Mouse (Mus musculus): ENCODE data around the gene Ndufs3. TPM values are rescaled to one million over a fixed set of nuclear protein-coding genes. Genes with fewer than 3 reads are reported as not detected.
A peak's percentile ranks its signal among the peaks of the same experiment; 100 is the strongest.
"Not testable (repeated sequence)": the region's sequence is repeated elsewhere in the genome, so short reads cannot be mapped to it uniquely, and the experiment has no call there.

The Ndufs3 gene
- total RNA-seq, 2 experiments from 2014 or later, result 354 to 392 TPM

DNA sequence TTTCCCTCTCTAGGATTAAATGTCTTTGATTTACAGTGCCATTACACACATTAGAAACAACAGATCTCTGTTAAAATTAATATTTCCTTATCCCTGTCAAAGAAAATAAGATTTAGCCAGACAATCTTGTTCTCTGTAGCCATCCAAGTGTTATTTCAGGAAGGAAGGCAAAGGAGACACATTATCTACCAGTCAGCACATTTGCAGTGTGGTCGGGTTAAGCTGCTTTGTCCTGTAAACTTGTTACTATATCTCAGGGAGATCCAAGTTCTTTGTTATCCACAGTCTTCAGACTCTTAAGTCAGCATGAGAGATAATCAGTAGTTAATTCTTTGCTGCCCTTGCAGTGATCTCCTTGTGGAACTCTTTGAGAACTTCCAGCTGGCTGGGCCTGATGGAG lies 6.2 kb upstream of the Ndufs3 start:
- DNase-seq (ENCODE audit: low spot score in 2 of 2), result no peak

DNA sequence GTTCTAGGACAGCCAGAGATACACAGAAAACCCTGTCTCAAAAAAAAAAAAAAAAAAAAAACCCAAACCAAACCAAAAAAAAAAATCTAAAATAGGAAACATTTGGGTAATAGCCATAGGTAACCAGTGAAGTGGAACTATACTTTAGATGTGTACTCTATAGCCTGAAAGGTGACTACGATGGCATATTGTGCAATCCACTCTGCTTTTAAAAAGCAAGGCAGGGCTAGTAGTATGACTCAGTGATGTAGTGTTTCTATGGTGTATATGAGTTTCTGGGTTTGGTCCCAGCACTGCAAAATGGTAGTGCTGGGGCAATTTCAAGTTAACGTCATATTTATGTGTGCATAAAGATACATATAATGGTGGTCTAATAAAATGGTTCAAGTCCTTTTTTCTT lies 2.1 kb upstream of the Ndufs3 start:
- DNase-seq (ENCODE audit: low spot score in 2 of 2), result no peak

DNA sequence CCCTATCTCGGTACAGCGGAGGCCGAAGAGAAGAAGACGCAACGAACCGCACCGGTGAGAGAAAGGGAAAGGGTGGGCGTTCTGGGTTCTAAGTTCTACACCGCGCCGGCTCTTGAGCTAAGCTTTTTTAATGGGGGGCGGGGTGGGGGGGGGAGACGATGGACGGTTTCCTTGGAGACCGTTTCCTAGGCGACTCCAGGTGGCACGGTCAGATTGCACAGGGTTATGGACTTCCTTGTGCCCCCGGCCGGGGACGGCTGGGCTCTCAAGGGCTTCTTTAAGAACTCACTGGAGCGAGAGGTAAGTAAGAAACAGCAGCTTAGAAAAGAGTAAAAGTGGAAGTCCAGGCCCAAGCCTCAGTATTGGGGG lies 213 bp upstream of the Ndufs3 start:
- DNase-seq (ENCODE audit: low spot score in 2 of 2), result no peak

DNA sequence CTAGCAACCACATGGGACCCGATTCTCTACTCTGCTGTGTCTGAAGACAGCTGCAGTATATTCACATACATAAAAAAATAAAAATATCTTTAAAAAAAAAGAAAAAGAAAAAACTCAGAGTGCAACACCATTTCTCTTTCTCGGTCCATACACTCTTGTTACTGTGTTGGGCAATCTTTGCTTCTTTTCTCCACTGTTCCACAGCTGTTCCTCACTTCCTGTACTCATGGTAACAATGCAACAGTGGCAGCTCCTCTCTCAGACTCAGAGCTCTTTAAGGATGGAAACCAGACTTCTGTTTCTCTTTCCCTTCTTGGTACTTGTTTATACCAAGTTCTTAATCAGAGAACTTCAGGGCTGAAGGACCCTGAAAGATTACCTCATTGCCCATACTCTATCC lies 1.2 kb downstream of the Ndufs3 start:
- no peak for DNase-seq (ENCODE audit: low spot score in 2 of 2)

DNA sequence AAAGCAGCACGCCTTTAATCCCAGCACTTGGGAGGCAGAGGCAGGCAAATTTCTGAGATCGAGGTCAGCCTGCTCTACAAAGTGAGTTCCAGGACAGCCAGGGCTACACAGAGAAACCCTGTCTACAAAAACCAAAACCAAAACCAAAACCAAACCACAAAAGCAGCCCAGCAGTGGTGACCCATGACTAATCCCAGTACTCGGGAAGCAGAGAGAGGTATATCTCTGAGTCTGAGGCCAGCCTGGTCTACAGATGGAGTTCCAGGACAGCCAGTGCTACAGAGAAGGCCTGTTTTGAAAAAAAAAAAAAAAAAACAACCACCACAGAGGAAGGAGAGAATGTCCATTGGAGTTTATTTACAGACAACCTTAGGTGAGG lies 10.3 kb downstream of the Ndufs3 start:
- not testable (repeated sequence) for DNase-seq (ENCODE audit: low spot score in 2 of 2)

DNA sequence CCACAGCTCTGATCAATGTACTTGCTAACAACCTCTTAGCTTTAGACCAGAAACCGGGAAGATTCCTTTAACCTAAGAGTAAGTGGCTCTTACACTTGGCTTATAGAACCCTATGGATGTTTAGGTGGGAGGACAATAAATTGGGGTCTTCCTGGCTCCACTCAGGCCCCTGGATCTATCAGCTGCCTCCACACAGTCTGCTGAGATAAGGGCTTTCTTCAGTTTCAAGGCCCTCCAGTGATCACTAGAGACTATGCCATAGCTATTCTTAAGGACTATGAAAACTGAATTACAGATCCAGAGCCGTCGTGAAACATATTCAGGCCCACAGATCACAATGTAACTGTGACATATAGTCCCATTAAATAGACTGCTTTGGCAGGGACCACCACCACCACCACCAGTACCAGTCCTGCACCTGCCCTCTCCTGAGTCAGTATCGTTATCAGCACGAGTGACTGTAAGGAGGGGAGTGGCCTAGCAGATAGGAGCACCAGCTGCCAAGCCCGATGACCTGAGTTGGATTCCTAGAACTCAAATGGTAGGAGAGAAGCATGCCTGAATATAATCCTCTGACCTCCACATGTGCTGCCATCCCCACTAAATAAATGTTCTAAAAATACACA lies 10.8 kb downstream of the Ndufs3 start:
- no peak for DNase-seq (ENCODE audit: low spot score in 2 of 2)

DNA sequence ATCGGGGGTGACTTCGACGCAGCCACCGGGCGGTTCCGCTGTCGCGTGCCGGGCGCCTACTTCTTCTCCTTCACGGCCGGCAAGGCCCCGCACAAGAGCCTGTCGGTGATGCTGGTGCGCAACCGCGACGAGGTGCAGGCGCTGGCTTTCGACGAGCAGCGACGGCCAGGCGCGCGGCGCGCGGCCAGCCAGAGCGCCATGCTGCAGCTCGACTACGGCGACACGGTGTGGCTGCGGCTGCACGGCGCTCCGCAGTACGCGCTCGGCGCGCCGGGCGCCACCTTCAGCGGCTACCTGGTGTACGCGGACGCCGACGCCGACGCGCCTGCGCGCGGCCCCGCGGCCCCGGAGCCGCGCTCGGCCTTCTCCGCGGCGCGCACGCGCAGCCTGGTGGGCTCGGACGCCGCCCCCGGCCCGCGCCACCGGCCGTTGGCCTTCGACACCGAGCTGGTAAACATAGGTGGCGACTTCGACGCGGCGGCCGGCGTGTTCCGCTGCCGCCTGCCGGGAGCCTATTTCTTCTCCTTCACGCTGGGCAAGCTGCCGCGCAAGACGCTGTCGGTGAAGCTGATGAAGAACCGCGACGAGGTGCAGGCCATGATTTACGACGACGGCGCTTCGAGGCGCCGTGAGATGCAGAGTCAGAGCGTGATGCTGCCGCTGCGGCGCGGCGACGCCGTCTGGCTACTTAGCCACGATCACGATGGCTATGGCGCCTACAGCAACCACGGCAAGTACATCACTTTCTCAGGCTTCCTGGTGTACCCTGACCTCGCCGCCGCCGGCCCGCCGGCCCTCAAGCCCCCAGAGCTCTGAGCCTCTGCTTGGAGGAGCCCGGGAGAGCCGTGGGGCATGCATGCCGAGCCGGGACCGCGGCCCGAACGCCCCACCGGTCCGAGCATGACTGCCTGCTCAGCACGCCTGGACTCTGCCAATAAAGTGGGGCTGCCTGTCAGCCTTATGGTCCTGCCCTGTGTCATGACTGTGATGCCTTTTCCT lies 14.8 kb downstream of the Ndufs3 start:
- DNase-seq (ENCODE audit: low spot score in 2 of 2), result peak; percentile 15 to 20

DNA sequence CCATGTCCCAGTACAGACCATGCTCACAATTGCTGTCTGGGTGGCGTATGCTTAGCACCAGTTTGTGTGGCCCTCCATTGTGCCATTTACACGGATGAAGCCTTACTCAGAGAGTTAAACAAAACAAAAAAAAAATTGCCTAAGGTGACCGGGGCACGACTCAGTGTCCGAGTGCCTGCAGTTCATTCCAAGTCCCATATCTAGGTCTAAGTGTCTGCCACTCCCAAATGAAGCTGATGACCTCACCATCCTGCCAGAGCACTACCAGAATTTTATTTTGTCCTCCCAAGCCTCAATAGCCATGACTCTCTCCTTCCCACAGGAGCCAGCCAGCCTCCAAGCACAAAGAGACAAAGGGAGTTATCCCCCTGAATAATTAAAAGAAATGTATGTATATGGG lies 17.0 kb downstream of the Ndufs3 start:
- DNase-seq (ENCODE audit: low spot score in 2 of 2), result no peak

DNA sequence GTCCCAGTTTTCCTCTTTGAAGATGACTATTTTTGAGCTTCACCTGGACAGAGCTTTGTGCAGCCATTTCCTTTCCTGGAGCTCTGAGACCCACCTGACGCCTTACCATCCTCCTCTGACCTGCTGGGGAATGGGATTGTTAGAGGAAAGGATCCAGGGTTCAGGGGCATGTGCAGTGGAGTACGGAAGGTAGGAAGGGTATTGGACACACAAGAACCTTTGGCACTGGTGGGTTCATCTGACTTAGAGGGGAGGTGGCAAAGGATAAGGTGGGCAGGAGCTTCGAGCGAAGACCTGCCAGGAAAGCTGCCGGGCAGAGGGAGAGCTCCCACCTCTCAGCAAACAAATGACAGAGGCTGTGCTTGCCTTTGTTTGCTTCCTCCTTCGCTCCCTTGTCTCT lies 18.2 kb downstream of the Ndufs3 start:
- DNase-seq (ENCODE audit: low spot score in 2 of 2), result no peak

DNA sequence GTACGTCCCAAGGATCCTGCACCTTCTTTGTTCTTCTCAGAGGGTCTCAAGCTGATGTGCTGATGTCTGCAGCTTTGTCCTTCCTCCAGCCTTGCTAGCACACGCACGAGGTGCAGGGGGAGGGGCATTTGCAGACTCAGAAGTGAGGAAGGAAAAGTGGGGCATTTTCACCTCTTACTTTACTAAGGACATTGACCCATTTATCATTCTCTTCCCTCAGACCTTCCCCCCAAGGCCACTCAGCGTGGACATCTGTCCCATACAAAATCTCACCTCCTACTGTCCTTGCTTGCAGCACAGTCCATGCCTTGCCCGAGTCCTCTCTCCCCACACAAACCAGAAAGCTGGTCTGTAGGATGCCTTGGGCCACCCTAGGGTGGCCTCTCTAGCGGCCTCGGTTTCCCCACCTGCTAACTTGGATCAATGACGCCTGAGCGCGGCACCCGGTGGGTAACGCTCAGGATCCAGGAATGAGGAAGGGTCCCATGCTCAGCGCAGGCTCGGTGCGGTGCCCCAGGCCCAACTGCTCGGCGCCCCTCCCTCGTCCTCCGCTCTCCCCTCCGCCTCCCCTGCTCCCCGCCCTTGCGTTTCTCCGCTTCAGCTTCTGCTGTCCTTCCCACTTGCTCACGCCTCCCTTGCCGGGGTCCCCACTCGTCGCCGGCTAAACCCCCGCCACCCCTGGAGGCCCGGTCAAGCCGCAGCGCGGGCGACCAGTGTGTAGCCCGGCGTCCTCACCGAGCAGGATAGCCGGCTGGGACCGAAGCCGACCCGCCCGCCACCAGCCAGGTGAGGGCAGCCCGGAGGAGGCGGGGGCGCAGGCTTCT lies 19.2 kb downstream of the Ndufs3 start, which contains the start of gene C1qtnf4:
Gene C1qtnf4 (plus strand): TSS at position 643 of the 824 bp plus-strand sequence.
- DNase-seq (ENCODE audit: low spot score in 2 of 2), result no peak

DNA sequence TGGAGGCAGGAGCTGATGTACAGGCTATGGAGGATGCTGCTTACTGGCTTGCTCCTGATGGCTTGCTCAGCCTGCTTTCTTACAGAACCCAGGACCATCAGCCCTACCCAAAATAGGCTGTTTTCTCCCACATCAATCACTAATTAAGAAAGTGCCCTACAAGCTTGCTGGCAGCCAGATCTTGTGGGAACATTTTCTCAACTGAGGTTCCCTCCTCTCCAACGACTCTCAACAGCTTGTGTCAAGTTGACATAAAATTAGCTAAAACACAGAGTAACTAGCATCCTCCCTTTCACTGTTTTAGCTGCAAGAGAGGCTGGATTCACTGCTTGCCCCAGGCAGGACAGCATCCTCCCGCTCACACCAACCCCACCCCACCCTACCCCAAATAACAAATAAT lies 22.8 kb downstream of the Ndufs3 start:
- no peak for DNase-seq (ENCODE audit: low spot score in 2 of 2)

DNA sequence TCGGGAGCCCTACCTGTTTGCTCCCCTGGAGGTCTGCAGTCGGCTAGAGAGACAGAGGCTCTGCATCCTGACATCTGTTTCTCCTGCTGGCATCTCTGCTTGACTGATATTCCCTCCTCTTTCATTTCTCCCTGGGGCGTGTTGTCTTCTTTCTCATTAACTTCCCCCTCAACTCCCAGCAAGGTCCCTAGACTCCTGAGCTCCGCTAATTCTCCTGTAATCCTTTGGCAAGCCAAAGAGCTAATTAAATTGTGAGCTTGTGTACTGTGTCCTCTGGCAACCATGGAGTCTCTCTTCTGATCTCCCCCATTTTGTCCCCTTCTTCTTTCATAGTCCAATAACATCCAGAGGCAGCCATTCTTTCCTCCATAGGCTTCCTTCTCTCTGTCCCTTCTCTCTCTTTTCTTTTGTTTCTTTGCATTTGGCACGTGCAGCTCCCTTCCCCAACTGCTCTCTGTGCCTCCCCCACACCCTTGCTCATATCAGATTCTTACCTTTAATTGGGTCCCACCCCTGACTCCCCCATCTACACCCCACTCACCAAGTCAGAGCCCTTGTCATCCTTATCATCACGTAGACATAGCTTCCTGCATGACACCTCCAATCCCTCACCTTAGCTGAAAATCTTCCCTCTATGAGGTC lies 24.4 kb downstream of the Ndufs3 start:
- no peak for DNase-seq (ENCODE audit: low spot score in 2 of 2)

DNA sequence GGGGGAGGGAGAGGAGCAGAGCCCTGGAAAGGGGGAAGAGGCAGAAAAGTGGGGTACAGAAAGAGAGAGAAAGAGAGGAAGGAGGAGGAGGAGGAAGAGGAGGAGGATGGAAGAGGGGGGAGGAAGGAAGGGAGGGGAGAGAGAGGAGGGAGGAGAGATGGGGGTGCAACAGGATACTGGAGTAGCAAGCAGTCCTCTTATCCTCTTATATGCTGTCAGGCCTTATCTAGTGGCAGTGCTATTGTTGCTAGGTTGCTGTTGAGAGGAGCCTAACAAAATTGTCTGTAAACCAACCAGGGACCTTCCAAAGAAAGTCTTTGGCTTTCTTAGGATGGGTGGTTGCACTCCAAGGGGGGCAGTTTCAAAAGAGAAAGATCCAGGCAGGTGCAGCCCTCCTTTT lies 25.2 kb downstream of the Ndufs3 start:
- DNase-seq (ENCODE audit: low spot score in 2 of 2), result no peak

DNA sequence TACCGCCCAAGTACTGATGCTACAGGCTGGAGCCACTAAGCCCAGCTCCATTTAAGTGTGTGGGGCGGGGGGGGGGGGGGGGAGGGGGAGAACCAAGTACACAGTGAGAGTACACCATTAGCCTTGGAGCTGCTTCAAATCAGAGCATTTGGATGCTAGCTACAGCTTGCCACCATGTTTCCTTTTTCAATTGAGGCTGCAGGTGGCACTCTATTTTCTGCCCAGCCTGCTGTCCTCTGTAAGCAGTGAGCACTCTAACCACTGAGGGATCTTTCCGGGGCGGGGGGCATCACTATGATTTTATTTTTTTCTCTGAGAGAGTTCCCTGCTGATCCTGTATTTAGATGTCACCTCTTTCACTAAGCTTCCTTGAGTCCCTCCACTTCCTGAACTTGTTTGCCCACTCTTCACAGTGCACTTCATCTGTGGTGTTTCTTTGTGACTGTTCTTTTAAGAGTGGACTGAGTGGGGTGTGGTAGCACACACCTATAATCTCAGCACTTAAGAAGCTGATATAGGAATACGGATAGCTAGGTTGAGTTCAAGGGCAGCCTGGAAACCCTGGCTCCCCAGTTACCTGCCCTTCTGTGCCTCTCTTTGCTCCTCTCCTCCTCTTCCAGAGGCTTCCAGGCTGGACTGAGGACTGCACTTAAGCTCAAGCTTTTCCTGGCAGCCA lies 26.9 kb downstream of the Ndufs3 start:
- DNase-seq (ENCODE audit: low spot score in 2 of 2), result no peak

DNA sequence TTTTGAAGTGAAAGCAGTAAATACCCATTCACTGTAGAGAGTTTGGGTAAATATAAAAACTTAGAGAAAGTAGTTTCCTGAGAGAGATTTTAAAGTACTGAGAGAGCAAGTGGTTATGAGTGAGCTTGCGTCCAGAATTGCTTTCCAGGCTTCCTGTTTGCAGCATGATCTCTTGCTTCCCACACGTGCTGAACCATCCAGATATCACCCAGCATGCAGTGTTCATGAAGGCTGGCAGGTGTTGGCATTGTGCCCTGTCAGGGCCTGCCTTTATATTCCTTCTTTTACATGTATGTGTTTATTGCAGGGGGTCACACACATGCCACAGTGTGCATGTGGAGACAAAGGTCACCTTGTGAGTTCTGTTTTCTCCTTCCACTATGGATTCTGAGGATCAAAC lies 29.4 kb downstream of the Ndufs3 start:
- no peak for DNase-seq (ENCODE audit: low spot score in 2 of 2)

DNA sequence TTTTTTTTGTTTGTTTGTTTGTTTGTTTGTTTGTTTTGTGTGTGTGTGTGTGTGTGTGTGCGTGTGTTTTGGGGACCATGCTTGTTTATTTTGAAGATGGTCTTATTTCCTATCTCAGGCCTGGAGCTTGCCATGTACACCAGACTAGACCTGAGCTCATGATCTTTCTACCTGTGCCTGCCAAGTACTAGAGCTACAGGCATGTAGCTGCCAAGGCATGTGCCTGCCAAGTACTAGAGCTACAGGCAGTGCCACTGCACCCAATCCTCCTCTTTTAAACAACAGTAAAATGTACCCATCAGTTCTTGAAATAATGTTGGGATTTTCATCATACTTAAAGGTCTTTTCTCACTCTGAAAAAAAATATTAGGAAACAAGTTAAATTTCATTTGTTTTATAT lies 30.6 kb downstream of the Ndufs3 start:
- no peak for DNase-seq (ENCODE audit: low spot score in 2 of 2)

DNA sequence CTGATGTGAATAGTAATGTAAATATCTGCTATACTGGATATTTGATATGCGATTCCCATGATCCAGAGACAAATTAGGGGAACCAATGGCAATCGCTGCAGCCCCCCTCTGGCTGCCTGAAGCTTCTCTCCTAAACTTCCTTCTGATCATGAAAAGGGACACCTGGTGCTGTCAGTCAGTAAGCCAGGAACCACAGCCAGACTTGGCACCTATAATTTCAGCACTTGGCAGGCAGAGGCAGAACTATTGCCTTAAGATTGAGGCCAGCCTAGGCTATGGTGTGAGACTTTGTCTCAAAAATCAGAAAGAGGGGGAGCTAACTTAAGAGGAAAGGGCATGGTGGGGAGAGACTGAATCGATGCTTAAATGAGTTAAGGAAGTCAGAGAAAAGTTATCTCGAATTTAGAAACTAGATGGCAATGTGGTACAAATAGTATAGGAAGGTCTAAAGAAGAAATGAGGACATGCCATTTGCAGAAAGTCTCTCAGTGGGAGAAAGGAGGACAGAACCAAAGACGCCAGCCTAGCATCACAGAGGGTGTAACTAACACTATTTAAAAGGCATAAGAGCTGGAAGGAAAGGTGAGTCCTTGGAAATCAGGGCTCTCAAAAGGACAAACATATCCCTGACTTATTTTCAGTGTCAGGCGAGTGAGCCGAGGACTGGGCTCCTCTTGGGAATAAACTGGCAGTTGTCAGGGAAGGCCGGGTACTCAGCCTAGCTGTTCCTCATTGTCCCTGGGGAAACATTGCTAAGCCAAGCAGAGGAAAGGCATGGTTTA lies 33.3 kb downstream of the Ndufs3 start:
- no peak for DNase-seq (ENCODE audit: low spot score in 2 of 2)

DNA sequence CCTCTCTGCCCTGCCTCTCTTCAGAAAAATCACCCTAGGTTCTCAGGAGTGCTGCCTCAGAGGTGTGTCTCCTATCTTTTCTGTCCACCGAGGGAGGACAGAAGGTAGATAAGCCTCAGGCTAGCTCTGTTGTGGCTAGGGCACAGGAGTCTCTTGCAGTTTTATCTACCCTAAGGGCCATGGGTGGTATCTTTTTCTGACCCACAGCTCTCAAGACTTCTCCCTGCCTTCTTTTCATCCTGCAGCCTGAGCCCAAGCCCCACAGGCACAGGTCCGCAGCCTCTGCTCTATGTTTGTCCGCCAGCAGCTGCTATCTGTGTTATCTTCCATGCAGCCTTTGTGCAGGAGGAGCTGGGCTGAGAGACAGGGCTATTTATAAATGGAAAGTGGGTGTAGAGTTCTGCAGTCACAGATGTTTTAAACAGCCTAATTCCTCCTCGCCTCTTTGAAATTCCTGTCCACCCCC lies 34.5 kb downstream of the Ndufs3 start:
- no peak for DNase-seq (ENCODE audit: low spot score in 2 of 2)

DNA sequence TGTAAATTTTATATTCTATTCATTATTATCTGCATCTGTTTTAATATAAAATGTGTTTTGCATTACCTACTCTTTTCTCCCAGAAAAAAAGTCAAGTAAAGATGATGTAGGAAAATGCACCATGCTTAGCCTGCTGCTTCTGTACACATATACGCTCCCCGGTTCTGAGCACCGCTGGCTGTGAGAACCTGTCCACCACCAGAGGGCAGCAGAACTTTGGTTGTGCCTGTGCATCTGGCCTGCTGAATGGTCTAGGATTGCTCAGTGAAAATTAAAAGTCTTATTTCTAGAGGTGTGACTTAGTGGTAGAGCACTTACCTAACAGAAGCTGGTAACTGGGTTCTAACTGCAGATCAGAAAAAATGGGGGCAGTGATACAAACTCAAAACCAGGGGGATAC lies 38.1 kb downstream of the Ndufs3 start:
- peak; percentile 35 to 73 for DNase-seq (ENCODE audit: low spot score in 2 of 2)

DNA sequence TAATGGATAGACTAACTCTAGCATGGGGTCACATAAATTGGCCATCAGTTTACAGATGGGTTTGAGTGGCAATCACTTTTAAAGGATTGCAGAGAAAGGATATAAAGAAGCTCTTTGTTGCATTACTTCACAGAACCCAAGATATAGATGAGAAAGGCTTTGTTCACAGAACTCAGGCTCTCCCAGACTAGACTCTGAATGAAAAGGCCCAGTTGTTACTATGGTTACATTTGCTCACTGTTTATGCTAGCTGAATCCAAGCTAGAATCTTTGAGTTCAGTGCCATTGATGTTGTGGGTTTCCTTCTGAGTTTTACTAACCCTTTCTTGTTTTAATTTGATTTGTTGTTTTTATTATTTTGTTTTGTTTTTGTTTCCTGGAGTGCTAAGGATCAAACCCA lies 40.4 kb downstream of the Ndufs3 start:
- DNase-seq (ENCODE audit: low spot score in 2 of 2), result no peak
